Mouse (Mus musculus) cerebellum, adult 11 months (tissue): ENCODE data around the gene Palm.

Source experiments
- DNase-seq: peaks from one replicate; pipeline ENCODE4 v3.0.0; 2022

Palm gene

DNA sequence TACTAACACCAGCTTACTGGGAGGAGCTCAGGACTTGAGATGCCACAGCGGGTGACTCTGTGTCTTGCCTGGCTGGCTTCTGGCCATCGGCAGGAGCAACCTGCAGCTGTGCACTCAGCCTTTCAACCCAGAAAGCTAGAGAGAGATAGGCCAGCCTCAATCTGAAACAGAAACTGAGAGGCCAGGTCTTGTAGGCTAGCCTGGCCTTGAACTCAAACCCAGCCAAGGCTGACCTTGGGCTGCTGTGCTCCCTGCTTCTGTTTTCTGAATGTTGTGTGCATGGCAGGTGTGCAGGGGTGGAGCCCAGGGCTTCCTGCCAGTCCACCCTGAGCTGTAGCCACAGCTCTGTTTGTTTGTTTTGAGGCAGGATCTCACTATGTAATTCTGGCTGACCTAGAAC, 20.2 kb upstream of the Palm start:
- no peak for DNase-seq

DNA sequence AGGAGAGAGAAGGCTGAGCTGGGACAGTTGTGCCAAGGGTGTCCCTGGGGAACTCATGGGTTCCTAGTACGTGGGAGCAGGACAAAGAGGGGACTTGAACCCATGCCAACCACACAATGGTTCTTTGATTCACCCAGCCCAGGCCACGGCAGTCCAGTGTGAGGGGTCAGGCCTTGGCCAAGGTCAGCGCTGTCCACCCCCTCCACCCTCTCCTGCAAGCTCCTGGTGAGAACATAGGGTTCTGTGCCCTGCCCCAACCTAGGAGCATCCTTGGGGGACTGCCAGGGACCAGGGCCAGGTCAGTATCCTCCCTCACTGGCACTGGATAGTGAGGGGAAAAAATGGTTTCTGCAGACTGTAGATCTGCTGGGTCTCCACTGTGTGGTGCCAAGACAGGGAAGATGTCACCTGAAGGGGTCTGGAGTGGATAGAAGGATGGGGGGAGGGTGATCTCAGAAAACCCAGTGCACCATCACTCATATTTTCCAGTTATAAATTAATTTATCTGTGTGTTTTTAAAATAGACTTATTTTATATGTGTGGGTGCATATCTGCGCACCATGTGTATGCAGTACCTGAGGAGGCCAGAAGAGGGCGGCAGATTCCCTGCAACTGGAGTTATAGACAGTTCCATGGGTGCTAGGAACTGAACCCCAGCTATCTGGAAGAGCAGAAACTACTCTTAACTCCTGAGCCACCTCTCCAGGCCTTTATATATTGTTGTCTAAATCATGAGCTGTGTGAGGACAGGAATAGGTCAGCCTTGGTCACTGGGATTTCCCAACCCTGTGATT, 18.7 kb upstream of the Palm start:
- no peak for DNase-seq

DNA sequence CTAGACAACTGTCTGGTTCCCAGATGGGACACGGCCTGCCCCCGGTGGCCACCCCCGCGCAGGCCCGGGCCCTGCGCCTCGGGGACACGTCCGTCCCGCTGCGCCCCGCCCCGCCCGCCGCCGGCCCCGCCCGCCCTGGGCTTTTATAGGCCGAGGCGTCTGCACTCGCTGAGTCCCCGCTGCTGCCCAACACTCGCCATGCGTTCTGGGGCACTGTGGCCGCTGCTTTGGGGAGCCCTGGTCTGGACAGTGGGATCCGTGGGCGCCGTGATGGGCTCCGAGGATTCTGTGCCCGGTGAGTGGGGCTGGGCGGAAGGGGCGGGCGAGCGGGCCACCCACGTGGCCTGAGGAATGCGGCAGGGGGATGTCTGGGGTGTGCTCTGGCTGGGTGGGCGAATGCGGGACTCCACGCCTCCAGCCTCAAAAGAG, 16.3 kb upstream of the Palm start, which contains the start of gene Fstl3:
Gene Fstl3, plus strand, starts transcription at position 170 of the 429 bp plus-strand sequence.
- no peak for DNase-seq

DNA sequence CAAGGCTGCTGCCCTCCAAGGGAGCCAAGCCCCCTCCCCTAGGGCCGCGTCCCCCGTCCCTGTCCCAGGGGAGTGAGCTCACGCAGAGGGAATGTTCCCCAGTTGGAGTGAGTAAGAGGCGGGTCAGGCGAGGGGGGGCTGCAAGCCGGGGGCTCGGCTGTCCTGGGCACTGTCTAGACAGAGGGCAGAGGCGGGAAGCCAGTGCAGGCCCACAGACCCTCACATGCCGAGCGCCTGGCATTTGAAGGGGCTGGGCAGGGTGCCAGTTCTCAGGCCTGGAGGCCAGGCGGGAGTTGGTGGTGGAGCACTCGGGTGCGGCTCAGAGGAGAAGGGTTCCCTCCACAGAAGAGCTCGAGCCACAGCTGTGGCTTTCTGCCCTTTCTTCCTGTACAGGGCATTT, 15.4 kb upstream of the Palm start:
- no peak for DNase-seq

DNA sequence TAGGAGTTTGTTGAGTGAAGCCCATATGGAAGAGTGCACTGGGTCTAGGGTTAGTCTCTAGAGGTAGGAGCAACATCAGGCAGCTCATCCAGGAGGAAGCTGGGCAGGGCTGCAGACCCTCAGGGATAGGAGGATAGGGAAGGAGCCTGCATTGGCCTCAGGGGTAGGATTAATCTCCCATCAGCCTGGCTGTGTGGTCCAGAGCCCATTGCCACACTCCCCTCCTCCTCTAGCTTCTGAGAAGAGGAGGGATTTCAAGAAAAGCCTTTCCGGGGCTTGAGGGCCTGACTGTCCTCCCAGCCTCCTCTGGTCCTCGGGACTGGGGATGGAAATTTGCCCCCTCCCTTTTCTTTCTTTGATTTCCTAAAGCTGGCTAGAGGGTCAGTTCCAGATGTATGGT, 14.2 kb upstream of the Palm start:
- DNase-seq = no peak

DNA sequence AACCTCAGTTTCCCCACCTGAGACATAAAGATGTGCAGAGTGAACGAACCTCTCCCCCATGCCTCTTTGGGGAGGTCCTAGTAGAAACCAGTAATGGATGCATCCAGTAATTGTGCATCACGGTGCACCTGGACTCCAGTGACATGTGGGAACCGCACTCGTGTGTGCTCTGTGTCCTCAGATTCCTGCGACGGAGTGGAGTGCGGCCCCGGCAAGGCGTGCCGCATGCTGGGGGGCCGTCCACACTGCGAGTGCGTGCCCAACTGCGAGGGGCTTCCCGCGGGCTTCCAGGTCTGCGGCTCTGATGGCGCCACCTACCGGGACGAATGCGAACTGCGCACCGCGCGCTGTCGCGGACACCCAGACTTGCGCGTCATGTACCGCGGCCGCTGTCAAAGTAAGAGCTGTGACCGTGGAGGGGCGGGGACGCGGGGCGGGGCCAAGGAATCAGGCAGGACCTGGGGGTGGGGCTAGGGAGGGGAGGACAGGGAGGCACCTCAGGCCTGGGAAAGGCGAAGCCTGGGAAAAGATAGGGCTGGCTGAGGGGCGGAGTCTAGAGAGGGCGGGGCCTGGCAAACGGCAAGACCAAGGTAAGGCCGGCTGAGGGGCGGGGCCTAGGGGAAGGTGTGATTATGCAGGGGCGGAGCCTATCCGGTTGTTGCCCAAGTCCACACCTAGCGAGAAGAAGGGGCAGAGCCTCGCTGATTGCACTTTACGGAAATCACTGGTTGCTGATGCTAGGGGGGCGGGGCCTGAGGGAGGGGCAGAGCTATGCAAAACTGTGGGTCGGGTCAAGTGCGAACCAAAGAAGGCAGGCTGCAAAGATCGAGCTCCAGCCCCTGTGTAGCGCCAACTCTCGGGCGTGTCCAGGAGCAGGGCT, 13.3 kb upstream of the Palm start:
- DNase-seq = peak; percentile 98

DNA sequence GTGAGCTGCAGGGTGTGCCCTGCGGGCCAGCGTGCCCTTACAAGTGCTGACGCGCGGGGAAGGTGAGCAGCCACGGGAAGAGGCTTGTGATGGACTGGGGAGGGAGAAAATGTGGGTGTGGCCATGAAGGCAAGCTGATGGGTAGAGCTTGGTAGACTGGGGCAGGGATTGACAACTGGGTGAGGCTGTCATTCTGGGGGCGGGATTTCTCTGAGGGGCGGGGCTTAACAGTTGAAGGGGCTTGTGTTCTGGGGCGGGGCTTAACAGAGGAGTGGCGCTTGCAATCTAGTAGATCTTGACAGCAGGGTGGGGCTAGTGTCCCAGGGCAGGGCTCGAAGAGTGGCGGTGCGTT, 12.7 kb upstream of the Palm start:
- DNase-seq = no peak

DNA sequence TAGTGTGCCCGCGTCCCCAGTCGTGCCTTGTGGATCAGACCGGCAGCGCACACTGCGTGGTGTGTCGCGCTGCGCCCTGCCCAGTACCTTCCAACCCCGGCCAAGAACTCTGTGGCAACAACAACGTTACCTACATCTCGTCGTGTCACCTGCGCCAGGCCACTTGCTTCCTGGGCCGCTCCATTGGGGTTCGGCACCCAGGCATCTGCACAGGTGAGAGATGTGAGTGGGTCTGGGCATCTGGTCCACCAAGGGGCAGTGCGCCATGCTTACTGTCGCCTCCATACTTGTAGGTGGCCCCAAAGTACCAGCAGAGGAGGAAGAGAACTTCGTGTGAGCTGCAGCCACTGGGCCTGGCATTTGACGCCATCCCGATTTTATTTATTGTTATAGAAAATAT, 12.2 kb upstream of the Palm start:
- no peak for DNase-seq

DNA sequence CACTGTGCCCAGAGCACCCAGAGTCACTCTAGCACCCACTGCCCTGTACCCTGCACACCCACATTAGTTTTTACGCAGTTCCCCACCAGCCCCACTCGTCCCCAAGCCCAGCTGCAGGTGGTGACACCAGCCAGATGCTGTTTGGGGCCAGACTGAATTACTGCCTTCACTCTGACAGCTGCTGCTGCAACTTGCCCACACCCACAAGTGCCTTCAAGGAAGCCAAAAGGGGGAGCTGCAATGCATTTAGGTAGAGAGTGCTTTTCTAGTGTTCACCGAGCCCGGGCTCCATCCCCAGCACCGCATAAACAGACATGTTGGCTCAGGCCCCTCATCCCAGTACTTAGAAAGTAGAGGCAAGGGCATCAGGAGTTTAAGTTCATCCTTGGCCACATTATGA, 11.4 kb upstream of the Palm start:
- no peak for DNase-seq

DNA sequence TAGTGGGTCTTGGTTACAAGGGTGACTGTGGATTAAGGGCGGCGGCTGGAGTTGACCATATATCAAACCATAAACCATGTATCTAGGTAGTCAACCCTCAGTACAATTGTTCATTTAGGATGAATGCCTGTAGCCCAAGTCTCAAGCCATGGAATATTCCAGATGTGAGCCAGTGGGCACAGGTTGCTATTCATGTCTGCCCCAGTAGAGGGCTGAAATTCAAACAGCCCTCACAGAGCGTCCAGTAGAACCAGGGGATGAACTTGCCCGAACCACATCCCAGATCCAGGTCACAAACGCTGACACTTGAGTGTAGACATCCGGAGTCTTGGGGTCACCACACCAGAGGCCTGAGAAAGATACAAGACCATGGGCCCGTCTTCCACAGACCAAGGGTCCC, 10.3 kb upstream of the Palm start:
- no peak for DNase-seq

DNA sequence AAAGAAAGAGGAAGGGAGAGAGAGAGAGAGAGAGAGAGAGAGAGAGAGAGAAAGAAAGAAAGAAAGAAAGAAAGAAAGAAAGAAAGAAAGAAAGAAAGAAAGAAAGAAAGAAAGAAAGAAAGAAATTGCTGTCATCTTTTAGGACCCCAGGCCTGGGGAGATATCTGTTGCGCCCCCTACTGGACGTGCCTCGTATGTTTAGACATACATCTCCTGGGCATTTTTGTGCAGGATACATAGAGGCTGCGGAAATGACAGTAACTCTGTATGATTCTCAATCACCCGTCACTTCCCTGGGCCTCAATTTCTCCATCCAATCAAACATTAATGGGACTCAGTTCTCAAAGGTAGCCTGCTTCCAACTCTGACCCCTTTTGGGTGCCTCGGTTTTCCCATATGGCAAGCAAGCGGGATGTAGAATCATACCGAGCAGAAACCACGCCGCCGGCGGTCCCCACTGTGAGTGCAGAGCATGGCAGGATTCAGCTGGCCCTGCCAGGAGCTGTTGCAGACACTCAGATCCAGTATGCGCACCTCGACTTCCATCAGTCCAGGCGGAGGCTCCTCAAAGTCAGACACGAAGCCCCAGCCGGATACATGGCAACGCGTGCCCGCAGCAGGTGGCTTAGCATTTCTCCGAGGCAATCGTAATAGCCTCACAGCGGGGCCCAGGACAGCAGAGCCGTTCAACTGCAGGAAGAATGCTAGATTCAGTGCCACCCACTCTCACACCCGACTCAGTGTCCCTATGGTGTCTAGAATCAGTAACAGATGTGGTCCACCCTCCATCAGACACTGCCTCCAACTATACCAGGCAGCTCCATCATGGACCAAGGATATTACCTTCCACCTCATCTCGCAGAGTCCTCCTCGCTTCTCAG, 9.2 kb upstream of the Palm start:
- peak; percentile 12 for DNase-seq

DNA sequence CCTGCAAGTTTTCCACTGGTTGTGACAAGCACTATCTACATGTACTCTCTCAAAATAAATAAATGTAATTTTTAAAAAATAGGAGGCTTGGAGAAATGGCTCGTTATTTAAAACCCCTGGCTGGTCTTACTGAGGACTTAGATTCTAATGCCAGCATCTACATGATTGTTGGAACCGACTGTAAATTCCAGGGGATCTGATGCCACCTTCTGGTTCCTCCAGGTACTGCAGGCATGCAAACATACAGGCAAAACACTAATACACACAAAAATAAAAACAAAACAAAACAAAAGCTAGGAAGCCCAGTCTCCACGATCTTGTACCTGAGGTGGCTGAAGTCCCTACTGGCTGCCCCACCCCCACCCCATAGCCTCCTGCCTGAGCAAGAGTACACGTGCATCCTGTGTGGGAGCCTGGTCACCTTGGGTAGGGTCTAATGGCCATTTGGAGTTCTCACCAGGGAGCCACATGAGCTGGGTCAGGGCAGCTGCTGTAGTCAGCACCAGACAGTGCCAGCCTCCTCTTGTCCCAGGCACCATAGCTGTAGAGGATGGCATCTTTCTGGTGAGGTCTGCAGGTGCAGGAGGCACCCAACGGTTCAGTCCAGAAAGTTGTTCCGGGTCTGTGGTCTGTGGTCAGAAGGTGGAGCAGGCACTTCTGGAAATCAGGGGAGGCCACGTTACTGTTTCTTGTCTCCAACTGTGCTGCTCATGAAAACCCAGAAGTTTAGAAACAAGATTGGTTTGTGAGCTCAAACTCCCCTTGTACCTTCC, 4.8 kb upstream of the Palm start:
- peak; percentile 75 for DNase-seq

DNA sequence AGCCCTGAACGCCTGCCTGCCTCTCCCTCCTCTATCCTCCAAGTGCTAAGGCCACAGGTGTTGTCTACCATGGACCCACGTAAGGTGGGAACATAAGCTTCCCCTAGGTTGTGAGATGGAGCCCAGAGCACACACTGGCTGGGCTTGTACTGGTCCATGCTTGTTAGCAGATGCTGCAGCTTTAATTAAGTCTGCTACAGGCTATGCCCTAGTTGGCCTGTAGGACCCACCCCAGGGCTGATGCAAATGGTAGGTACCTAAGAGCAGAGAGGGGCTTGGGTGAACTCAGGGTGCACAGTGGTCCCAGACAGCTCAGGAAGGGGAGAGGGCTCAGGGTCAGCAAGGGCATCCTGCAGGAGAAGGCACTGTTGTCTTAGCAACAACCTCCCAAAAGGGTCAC, 3.8 kb upstream of the Palm start:
- DNase-seq = no peak

DNA sequence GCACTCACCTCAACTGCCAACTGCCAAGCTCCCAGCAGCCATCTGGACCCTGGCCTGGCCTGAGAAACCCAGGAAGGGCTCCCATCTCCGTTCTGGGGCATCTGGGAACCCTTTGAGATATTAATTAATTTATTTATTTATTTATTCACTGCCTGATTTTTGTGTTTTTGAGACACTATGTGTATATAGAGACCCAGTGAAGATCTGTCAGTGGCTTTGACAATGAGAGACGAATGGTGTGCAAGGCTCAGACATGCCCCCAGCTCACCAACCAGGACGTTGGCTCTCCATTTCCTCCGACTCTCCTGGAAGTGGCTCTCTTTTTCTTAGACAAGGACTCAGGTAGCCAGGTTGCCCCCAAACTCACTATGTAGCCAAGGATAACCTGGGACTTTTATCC, 2.5 kb upstream of the Palm start, which contains the start of gene Prss57:
Gene Prss57, minus strand, starts transcription at position 101 of the 400 bp plus-strand sequence.
- no peak for DNase-seq

DNA sequence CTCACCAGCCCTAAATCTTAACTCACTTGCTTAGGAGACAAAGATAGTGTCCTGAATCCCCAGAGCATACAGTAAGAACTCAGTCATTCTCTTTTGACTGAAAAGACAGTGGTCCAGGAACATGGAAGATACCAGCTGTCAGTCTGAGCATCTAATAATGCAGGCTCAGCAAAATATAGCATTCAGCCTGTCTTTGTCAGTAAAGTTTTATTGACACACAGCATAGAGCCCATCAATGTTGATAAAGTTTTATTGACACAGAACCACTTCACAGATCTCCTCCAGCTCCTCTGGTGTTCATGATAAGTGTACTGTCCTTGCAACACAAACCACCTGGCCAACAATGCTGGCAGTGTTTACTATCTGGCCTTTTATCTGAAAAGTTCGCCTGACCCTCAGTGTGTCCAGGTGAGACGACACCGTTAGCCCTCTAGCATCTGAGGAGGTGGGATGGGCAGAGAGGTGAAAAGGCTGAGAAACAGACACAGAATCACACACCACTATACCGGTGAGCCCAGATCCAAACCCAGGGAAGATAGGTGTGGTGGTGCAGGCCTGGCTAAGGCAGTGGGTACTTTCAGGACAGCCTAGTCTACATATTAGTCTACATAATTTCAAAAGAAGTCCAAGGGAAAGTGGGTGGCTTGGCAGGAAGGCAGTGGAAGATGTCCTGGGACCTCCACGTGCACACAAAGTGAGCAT, 882 bp upstream of the Palm start:
- no peak for DNase-seq

DNA sequence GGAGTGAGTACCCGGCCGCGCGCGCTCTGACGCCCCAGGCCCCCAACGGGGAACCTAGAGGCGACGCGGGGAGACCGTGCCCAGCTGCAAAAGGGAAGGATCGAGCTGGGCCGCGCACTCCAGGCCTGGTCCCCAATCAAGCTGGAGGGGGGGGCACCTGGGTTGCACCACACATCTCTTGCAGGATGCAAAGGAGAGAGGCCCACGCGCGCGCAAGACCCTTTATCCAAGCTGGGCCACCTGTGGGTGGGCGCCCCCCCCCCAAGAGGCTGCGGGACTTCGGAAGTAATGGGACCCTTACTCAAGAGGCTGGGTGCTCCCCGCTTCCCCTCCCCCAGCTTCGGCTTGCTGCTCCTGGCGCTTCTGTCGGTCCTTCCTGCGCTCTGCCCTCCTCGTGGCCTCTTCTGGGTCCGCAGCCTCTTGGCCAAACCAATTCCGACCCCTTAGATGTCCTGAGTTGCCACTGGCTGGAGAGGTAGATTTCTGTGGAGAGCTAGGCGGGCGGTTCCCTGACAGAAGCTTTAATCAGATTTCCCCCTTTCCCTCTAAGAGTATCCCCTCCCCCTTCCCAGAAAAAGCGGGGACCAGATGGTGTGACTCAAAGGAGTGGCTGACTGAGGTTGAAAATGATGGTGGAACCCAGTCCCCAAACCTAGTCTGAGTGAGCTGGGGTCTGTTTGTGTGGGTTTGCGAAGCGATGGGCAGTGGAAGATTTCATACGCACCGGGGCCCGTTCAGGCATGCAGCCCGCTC, 542 bp downstream of the Palm start:
- no peak for DNase-seq

DNA sequence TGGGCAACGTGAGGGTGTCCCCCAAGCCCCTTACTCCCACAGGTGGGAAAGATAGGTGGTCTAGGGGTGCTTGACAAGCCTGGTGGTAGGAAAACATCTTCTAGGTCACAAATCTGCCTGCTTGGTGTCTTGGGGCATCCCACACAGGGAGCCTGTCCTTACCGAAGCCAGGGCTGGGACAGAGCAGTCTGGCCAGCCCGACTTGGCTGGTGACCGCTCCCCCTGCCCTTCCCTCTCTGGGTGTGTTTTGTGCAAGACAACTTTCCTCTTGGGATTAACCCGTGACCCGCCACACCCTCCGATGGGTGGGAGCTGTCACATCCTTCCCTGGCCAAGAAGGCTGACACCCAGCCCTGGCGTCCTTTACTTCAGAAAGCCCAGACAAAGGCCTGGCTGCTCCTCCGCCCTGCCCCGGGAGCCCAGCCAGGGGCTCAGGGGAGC, 1.1 kb downstream of the Palm start:
- DNase-seq = no peak

DNA sequence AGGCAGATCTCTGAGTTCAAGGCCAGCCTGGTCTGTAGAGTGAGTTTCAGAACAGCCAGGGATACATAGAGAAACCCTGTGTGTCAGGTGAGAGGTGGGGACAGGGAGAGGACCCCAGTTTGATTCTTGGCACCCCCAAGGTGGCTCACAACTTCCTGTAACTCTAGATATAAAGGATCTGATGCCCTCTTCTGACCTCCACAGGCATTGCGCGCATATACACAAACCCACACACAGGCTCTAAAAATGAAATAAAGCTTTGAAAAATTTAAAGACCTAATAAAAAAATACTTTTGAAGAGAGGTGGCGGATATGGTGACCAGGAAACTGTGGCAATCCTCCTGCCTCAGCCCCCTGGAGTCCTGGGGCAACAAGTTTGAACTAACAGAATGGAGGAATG, 2.5 kb downstream of the Palm start:
- DNase-seq = no peak

DNA sequence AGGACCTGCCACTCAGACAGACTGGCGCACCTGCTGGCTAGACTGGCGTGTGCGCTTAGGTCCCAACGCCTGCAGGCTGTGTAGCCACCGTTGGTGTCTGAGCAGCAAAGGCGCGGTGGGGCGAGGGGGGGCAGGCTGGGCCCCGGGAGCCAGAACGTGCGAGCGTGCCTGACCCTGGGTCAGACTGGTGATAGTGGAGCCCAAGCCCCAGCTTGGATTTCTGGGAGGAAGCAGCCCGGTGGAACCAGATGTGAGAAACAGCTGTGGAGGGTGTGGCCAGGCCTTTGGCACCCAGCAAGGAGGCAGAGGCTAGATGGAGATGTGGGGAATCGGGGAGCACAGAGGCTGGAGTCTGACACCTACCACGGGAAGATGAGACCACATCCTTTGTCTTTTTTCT, 4.0 kb downstream of the Palm start:
- DNase-seq = no peak

DNA sequence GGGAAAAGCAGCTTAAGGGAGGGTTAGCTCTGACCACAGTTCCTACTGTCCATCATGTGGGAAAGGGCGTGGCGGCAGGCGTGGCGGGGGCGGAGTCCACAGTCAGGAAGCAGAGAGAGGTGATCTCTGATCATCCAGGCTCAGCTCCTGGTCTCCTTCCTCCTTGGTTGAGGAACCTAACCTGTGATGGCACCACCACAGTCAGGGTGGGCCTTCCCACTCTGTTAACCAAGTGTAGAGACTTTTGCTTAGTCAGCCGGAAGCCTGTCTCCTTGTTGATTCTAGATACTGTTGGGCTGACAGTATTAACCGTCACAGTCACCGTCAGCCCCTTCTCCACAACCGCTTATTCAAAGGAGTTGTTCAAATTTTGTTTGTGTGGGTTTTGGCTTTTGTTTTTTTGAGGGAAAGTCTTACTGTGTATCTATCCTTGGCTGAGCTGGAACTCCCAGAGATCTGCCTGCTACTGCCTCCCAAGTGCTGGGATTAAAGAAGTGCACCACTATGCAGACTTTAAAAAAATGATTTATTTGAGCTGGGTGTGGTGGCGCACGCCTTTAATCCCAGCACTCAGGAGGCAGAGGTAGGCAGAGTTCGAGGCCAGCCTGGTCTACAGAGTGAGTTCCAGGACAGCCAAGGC, 5.0 kb downstream of the Palm start:
- DNase-seq = no peak
